Mouse (Mus musculus) gastrocnemius, postnatal 14 days (tissue): ENCODE measurements at regions not wholly inside any gene's neighbourhood (a gene's known extent, or its start where the extent isn't known, plus 50 kb on each side); places are given as distances from the start of the nearest gene placed in this dataset.
A peak's percentile ranks its signal among the peaks of the same experiment; 100 is the strongest.

ENCODE experiments used
- DNase-seq: peaks from one replicate; pipeline ENCODE4 v3.0.0; 2021; ENCODE audit warnings: mixed read lengths
- intact Hi-C: fragments of 180-260 bp; cut with DNase I; formaldehyde crosslinking; loops from one replicate; pipeline ENCODE4 v1.15.1; 2025; ENCODE audit warnings: low total_unique reads

GRCm38 (mm10) chr5:133619347-133619746 lies 480.2 kb upstream of the Castor2 start:
- intact Hi-C loops, result no loop called here
- no peak for DNase-seq

GRCm38 (mm10) chr5:133601241-133601739 lies 498.2 kb upstream of the Castor2 start:
- DNase-seq, result no peak
- intact Hi-C loops, result no loop called here

GRCm38 (mm10) chr5:133600630-133601029 lies 498.9 kb upstream of the Castor2 start:
- DNase-seq, result no peak
- intact Hi-C loops, result no loop called here

- DNase-seq, result no peak
- intact Hi-C loops, result no loop called here
Measured at GRCm38 (mm10) chr5:133598105-133598504, 501.4 kb upstream of the Castor2 start.

- DNase-seq, result no peak
- intact Hi-C loops, result no loop called here
Measured at GRCm38 (mm10) chr5:133586492-133586891, 513.0 kb upstream of the Castor2 start.

- peak; percentile 54 for DNase-seq
- intact Hi-C loops, result no loop called here
Measured at GRCm38 (mm10) chr5:133585181-133585580, 514.3 kb upstream of the Castor2 start.

- intact Hi-C loops, result no loop called here
- DNase-seq, result no peak
Measured at GRCm38 (mm10) chr5:133576595-133576994, 522.9 kb upstream of the Castor2 start.

GRCm38 (mm10) chr5:133569096-133569495 lies 530.4 kb upstream of the Castor2 start:
- intact Hi-C loops, result no loop called here

GRCm38 (mm10) chr5:133566506-133566905 lies 533.0 kb upstream of the Castor2 start:
- DNase-seq, result no peak
- intact Hi-C loops, result no loop called here

More at GRCm38 (mm10) chr5:133569096-133569495, 530.4 kb upstream of the Castor2 start:
- no peak for DNase-seq

- intact Hi-C loops, result no loop called here
Measured at GRCm38 (mm10) chr5:133550657-133551056, 548.9 kb upstream of the Castor2 start.

GRCm38 (mm10) chr5:133542217-133542616 lies 557.3 kb upstream of the Castor2 start:
- intact Hi-C loops, result no loop called here
- no peak for DNase-seq

More at GRCm38 (mm10) chr5:133550657-133551056, 548.9 kb upstream of the Castor2 start:
- no peak for DNase-seq

GRCm38 (mm10) chr5:133532678-133533077 lies 566.8 kb upstream of the Castor2 start:
- peak; percentile 10 for DNase-seq

GRCm38 (mm10) chr5:133505661-133506060 lies 593.9 kb upstream of the Castor2 start:
- intact Hi-C loops, result no loop called here
- DNase-seq, result no peak

More at GRCm38 (mm10) chr5:133532678-133533077, 566.8 kb upstream of the Castor2 start:
- intact Hi-C loops, result no loop called here

GRCm38 (mm10) chr5:133487806-133488290 lies 611.7 kb upstream of the Castor2 start:
- peak; percentile 72 for DNase-seq
- intact Hi-C loops, result no loop called here

- DNase-seq, result peak; percentile 10
- intact Hi-C loops, result no loop called here
Measured at GRCm38 (mm10) chr5:133482291-133483086, 617.0 kb upstream of the Castor2 start.

GRCm38 (mm10) chr5:133479205-133479604 lies 620.3 kb upstream of the Castor2 start:
- no peak for DNase-seq
- intact Hi-C loops, result no loop called here

GRCm38 (mm10) chr5:133453349-133454049 lies 646.0 kb upstream of the Castor2 start:
- intact Hi-C loops, result no loop called here
- no peak for DNase-seq

- DNase-seq, result no peak
- intact Hi-C loops, result no loop called here
Measured at GRCm38 (mm10) chr5:133449926-133450325, 649.6 kb upstream of the Castor2 start.

- DNase-seq, result no peak
Measured at GRCm38 (mm10) chr5:133400826-133401225, 698.7 kb upstream of the Castor2 start.

GRCm38 (mm10) chr5:133389896-133390295 lies 709.6 kb upstream of the Castor2 start:
- intact Hi-C loops, result no loop called here
- no peak for DNase-seq

More at GRCm38 (mm10) chr5:133400826-133401225, 698.7 kb upstream of the Castor2 start:
- intact Hi-C loops, result no loop called here
